Mouse (Mus musculus) right cerebral cortex, postnatal 4 days (tissue): Measurements from ENCODE around the gene Clec2h.
"Not testable (repeated sequence)": the region's sequence is repeated elsewhere in the genome, so short reads cannot be mapped to it uniquely, and the experiment has no call there.

Experiments
- DNase-seq: peaks from one replicate; pipeline ENCODE4 v3.0.0-alpha.2; 2022

Clec2h gene

GRCm38 (mm10) chr6:128662206-128662605 lies at the start of gene Clec2h:
Gene Clec2h, plus strand, starts transcription at chr6:128662385.
- DNase-seq: no peak

- DNase-seq: no peak
These were observed 39.5 kb upstream of the Clec2h start for GRCm38 (mm10) chr6:128622733-128623132.

- DNase-seq: not testable (repeated sequence)
These were observed 38.8 kb upstream of the Clec2h start, which contains the start of gene Klrb1a for GRCm38 (mm10) chr6:128623433-128623832. Gene Klrb1a, minus strand, starts transcription at chr6:128623533.

DNA sequence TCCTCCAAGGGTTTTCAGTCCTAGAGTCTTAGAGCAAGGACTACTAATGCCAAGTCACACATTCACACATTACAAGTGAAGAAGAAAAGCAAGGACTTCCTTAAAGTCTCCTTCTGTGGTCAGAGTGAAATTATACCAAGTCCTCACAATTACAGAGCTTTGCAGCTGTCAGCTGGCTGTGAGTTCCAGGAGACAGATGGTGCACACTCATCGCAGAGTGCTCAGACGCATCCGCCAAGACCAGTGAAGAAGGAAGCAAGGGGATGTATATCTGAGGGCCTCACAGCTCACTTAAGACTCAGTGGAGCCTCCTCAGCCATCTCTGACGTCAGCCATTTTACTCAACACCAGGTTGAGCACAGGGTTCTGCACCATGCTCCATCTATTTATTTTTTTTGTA lies 37.8 kb upstream of the Clec2h start:
- DNase-seq: no peak

DNA sequence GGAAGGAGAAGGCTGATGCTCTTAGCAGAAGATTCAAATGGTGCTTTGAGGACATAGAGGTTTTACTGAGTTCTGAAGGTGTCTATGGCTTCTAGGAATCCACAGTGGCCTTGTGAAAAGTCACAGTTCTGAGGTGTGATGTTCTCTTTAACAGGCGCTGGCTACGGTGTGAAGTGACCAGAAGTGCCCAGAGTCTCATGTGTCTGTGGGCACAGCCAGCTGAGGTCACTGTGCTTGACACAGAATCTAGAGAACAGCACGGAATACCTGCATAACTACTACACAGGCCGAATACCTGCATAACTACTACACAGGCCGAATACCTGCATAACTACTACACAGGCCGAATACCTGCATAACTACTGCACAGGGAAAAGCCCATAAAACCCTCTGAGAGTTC lies 36.9 kb upstream of the Clec2h start:
- not testable (repeated sequence) for DNase-seq

DNA sequence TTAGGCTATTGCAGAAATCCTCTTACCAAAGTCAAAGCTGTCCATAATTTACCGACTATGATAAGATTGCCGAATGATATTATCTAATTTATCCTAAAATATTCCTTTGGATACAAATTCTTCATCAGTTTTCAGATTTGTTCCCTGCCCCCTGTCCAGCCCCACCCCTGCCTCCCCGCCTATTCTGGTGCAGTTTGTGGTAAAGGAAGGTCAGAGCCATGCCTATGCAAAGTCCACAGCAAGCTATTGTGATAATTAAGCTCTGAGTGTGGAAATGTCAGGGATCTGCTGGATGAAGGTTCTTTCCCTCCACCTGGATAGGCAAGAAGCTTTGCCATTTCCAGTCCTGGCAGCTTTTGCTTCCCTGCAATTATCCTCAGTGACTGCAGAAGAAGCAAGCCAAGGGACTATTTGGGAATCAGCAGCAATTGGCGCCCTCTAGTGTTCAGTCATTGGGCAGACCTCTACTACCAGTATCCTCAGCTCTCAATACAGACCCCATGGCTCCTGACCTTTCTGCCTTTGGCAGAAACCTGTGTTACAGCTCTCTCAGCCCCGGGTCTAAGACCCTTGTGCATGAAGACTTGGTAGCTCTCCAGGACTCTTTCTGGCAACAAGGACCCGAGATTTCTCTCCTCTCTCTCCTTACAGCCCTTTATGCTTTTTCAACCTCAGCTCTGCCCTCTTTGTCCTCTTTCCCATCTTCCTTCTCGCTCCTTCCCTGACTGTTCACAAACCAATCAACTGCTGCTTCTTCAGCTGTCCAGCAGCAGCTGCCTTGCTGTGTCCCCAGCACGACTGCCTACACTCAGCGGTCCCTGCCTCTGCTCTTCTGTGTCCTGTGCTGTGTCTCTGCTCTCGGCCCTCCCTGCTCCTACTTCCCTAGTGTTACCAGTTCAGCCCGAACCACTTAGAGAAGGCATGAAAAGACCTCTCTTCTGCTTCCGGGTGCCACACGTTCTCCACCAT lies 32.1 kb upstream of the Clec2h start:
- peak; percentile 44 for DNase-seq

GRCm38 (mm10) chr6:128630912-128631905 lies 31.0 kb upstream of the Clec2h start:
- DNase-seq: not testable (repeated sequence)

DNA sequence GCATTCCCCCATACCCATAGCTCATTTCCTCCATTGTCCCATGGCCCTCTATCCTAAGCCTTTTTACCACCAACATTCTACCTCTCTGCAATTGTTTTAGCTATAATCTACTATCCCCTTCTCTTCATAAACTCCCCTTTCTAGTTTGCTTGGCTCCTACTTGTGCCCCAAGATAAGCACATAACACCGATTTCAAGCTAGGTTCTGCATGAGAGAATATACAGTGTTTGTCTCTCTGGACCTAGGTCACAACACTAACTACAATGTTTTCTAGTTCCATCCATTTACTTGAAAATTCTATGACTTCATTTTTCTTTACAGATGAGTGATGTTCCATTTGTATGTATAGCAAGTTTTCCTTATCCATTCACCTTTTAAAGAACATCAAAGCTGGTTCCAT lies 21.5 kb upstream of the Clec2h start:
- DNase-seq: no peak

GRCm38 (mm10) chr6:128641116-128641716 lies 21.0 kb upstream of the Clec2h start:
- no peak for DNase-seq

GRCm38 (mm10) chr6:128643999-128644398 lies 18.2 kb upstream of the Clec2h start:
- no peak for DNase-seq

DNA sequence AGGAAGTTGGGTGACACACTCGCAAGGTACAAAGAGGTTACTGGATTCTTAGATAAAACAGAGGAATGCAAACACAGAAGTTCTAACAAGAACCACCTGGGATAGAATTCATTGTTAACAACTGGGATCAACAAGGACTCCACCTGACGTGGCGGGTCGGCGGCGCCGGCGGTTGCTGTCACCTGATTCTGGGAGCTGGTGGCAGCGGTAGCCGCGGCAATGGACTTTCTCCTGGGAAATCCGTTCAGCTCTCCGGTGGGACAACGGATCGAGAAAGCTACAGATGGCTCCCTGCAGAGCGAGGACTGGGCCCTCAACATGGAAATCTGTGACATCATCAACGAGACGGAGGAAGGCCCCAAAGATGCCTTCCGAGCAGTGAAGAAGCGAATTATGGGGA lies 17.5 kb upstream of the Clec2h start:
- not testable (repeated sequence) for DNase-seq

DNA sequence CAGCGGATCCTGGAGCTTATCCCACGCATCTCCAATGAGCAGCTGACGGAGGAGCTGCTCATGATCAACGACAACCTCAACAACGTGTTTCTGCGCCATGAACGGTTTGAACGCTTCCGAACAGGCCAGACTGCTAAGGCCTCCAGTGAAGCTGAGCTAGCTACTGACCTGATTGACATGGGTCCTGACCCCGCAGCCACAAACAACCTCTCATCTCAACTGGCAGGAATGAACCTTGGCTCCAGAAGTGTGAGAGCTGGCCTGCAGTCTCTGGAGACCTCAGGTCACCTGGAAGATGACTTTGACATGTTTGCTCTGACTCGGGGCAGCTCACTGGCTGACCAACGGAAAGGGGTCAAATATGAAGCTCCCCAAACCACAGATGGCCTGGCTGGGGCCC lies 16.5 kb upstream of the Clec2h start:
- DNase-seq: not testable (repeated sequence)

DNA sequence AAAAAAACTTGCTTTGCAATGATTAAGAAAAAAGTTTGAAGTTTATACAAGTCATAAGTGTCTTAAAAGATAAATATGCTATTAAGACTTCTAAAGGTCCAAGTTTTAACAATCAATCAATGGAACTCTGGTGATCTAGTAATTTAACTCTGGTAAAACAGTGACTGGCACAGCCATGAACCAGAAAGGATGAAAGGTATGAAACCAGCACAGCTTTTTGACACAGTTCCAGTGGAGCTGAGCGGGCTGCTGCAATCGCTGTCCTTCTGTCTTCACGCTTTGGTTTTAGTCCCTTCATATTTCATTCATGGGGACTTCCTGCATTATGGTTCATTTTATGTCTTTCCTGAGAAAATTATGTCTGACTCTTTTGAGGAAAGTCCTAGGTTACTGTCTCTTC lies 12.5 kb upstream of the Clec2h start:
- DNase-seq: no peak

GRCm38 (mm10) chr6:128650187-128650586 lies 12.0 kb upstream of the Clec2h start:
- no peak for DNase-seq

DNA sequence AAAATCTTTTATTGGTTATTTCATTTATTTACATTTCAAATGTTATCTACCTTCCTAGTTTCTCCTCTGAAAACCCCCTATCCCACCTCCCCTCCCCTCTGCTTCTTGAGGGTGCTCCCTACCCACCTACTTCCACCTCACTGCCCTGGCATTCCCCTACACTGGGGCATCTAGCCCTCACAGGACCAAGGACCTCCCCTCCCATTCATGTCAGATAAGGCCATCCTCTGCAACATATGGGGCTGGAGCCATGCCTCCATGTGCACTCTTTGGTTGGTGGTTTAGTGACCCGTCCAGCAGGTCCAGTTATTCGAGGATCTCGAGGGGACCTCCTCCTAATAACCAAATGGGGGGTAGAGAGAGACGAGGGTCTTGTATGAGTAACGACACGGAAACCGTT lies 11.4 kb upstream of the Clec2h start:
- not testable (repeated sequence) for DNase-seq

- DNase-seq: no peak
These were observed 9.2 kb upstream of the Clec2h start for GRCm38 (mm10) chr6:128652938-128653337.

DNA sequence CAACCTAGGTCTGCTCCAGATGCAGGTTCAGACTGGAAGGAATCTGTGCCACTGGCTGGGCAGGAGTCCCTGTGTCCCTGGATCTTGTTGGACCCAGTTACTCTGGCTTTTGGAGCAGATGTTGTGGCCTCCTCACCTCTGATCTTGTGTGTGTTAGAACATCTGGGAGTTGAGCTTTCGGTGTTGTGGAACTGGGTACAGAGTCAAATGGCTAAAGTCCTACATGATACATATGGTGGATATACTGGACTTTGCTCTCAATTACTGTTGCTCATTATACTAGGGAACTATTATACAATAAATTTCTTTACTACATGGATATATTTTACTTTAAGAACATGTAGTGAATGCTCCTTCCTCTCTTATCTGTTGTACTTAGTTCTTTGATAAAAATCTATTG lies 936 bp upstream of the Clec2h start:
- DNase-seq: no peak

DNA sequence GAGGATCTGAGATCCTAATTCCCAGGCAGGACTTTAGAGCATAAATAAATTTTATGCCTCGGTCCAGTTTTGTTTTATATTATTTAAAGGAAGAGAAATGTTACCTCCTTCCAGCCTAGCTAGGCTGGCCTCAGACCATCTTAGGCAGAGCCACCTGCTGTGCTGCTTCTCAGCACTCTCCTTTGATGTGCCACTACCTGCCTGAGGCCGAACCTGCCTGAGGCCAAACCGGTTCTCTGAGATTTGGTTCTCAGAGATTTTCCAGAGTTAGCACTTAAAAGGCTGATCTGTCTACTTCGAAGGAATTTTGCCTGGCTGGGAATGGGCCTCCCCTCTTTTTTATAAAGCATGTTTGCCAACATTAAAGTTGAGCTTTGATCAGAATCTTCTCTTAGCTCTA lies 7.8 kb downstream of the Clec2h start:
- no peak for DNase-seq

DNA sequence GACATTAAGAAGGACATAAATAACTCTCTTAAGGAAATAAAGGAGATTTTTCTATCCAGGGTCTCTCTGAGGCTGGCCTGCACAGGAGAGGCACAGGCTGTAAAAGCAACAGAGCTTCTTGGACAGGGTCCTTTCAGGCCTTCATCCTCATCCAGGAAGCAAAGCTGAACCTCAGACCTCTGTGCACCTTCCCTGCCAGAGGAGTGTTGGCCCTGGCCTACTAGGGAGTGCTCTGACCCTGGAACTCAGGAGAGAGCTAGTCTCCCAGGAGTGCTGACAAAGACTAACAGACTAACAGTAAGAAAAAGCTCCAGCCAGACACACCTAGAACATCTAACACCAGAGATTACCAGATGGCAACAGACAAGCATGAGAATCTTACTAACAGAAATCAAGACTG lies 17.4 kb downstream of the Clec2h start:
- DNase-seq: no peak

- DNase-seq: no peak
These were observed 39.5 kb downstream of the Clec2h start for GRCm38 (mm10) chr6:128701691-128702090.

DNA sequence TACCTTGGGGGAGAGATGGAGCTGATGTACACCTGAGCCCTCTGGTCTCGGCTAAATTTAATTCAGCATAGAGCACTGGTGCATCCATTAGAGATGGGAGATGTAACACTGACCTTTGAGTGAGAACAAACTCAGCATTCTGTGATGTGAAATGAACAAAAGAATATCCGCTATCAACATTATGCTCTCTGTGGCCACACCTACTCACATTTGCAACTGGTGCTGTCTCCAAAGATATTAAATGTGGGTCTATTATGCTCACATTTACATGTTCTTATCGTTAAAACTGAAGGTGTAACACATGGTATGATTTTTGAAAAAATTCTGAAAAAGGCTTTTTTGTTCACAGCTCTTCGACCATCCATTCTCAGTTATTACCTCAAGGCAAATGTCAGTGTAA lies 60.8 kb downstream of the Clec2h start, which contains the start of gene Klrb1:
Gene Klrb1, minus strand, starts transcription at position 101 of the 400 bp plus-strand sequence.
- no peak for DNase-seq
